Mouse (Mus musculus) layer of hippocampus, postnatal 10 days (tissue): ENCODE results near the gene Atg16l2. TPM values are rescaled to one million over a fixed set of nuclear protein-coding genes. Genes with fewer than 3 reads are reported as not detected.

Experiments
- DNase-seq, 2 experiments: peaks; one replicate each; pipeline ENCODE4 v3.0.0; 2021; ENCODE audit warnings: low spot score in 2 of 2
- total RNA-seq, 2 experiments: library from RNA; stranded (reverse); gene quantifications; 2 replicates each; pipeline ENCODE4 v1.2.3; 2021

Atg16l2 gene
- total RNA-seq, 2 experiments from 2014 or later: 42.3 to 50.3 TPM

DNA sequence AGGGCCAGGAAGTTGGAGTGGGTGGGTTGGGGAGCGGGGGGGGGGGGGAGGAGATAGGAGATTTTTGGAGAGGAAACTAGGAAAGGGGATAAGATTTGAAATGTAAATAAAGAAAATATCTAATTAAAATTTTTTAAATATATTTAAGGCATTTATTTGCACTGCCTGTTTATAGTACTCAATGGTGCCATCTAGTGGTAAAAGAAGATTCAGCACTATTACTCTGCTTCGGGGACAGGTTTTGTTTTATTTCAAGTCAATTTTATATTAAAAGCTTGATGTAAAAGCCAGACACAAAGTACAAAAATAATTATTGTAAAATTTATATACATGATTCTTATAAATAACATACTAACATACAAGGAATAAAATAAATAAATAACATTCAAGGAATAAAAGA, 70.6 kb downstream of the Atg16l2 start:
- DNase-seq: no peak

DNA sequence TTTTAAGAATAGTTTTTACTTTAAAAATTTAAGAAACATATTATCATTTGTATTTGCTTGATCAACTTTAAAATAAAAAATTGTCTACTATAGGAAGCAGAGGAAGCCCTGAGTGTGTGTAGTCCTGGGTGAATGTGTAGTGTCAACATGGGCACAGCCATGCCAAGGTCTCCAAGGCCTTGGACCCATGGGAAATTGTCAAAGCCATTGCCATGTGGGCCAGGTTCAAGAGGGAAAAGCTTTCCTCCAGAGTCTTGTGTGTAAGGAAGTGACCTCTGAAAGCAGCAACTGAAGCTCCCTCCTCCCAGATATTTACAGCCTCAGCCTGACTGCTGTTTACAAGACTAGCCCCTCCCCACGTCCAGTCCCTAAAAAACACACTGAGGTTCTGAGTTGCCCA, 72.7 kb downstream of the Atg16l2 start:
- DNase-seq: no peak

GRCm38 (mm10) chr7:101223501-101223900, 78.5 kb downstream of the Atg16l2 start:
- no peak for DNase-seq

GRCm38 (mm10) chr7:101216724-101217123, 85.3 kb downstream of the Atg16l2 start:
- DNase-seq: no peak

- DNase-seq: no peak
Observed at GRCm38 (mm10) chr7:101213515-101214263, 88.4 kb downstream of the Atg16l2 start.

Other genes starting within 250 kb of the Atg16l2 start
- 10 to 100 TPM; 70.3 to 74.4 TPM for gene Fchsd2, start 209.4 kb downstream of the Atg16l2 start, total RNA-seq
- 10 to 100 TPM; 13.3 to 15.7 TPM for gene Stard10, start 14.8 kb upstream of the Atg16l2 start, total RNA-seq
- gene Arap1, start 45.8 kb upstream of the Atg16l2 start, total RNA-seq: 10 to 100 TPM; 19.1 to 24.0 TPM
- 1 to 10 TPM in 1 of 2 experiments, not detected in 1; 1.7 TPM for gene Gm45837, start 108.6 kb upstream of the Atg16l2 start, total RNA-seq
- gene Pde2a, start 119.4 kb upstream of the Atg16l2 start, total RNA-seq: 100 to 1,000 TPM; 197 to 215 TPM